Mouse (Mus musculus) left cerebral cortex, adult 11 months (tissue): ENCODE data around the gene Pum1.
"Not testable (repeated sequence)": the region's sequence is repeated elsewhere in the genome, so short reads cannot be mapped to it uniquely, and the experiment has no call there.

ENCODE experiments used
- DNase-seq: peaks from one replicate; pipeline ENCODE4 v3.0.0; 2022; ENCODE audit warnings: low spot score

Gene Pum1

GRCm38 (mm10) chr4:130668991-130669390 is 5.9 kb downstream of the Pum1 start:
- DNase-seq: no peak

GRCm38 (mm10) chr4:130670023-130670422 is 6.9 kb downstream of the Pum1 start:
- DNase-seq: not testable (repeated sequence)

- no peak for DNase-seq
These were observed 8.1 kb downstream of the Pum1 start for GRCm38 (mm10) chr4:130671079-130671845.

GRCm38 (mm10) chr4:130672161-130672560 is 9.0 kb downstream of the Pum1 start:
- DNase-seq: no peak

GRCm38 (mm10) chr4:130676746-130677145 is 13.6 kb downstream of the Pum1 start:
- no peak for DNase-seq

GRCm38 (mm10) chr4:130678149-130678548 is 15.0 kb downstream of the Pum1 start:
- DNase-seq: no peak

GRCm38 (mm10) chr4:130680676-130681075 is 17.6 kb downstream of the Pum1 start:
- no peak for DNase-seq

GRCm38 (mm10) chr4:130683051-130683450 is 19.9 kb downstream of the Pum1 start:
- not testable (repeated sequence) for DNase-seq

- no peak for DNase-seq
These were observed 30.8 kb downstream of the Pum1 start for GRCm38 (mm10) chr4:130693936-130694335.

- DNase-seq: no peak
These were observed 31.9 kb downstream of the Pum1 start for GRCm38 (mm10) chr4:130694982-130695381.

GRCm38 (mm10) chr4:130701061-130701460 is 37.9 kb downstream of the Pum1 start:
- no peak for DNase-seq

- DNase-seq: no peak
These were observed 39.9 kb downstream of the Pum1 start for GRCm38 (mm10) chr4:130702835-130703535.

GRCm38 (mm10) chr4:130703601-130704000 is 40.5 kb downstream of the Pum1 start:
- no peak for DNase-seq

GRCm38 (mm10) chr4:130704615-130705014 is 41.5 kb downstream of the Pum1 start:
- no peak for DNase-seq

- no peak for DNase-seq
These were observed 43.3 kb downstream of the Pum1 start for GRCm38 (mm10) chr4:130706215-130707000.

GRCm38 (mm10) chr4:130711353-130711848 is 48.3 kb downstream of the Pum1 start:
- DNase-seq: no peak

- DNase-seq: no peak
These were observed 49.2 kb downstream of the Pum1 start for GRCm38 (mm10) chr4:130712341-130712740.

GRCm38 (mm10) chr4:130713430-130713829 is 50.3 kb downstream of the Pum1 start:
- DNase-seq: no peak

- DNase-seq: no peak
These were observed 52.0 kb downstream of the Pum1 start for GRCm38 (mm10) chr4:130715126-130715525.

GRCm38 (mm10) chr4:130715623-130716022 is 52.5 kb downstream of the Pum1 start:
- no peak for DNase-seq

- DNase-seq: no peak
These were observed 56.2 kb downstream of the Pum1 start for GRCm38 (mm10) chr4:130719348-130719747.

GRCm38 (mm10) chr4:130722607-130723006 is 59.5 kb downstream of the Pum1 start:
- no peak for DNase-seq
